Mouse (Mus musculus) lung, embryonic 14.5 days (tissue): Measurements from ENCODE around the gene Gm10720. TPM values are rescaled to one million over a fixed set of nuclear protein-coding genes. Genes with fewer than 3 reads are reported as not detected.

Experiments used
- microRNA-seq: library from miRNA; unstranded; fragments of <30 nt; microRNA quantifications from one replicate; pipeline ENCODE4, GENCODE M21; 2016; ENCODE audit warnings: borderline number of aligned reads
- polyA plus RNA-seq: library from polyadenylated mRNA; unstranded; fragments of >200 nt; fragmentation: Nextera tagmentation; extraction: Ambion mirVana; gene quantifications from 2 replicates; pipeline ENCODE4 v1.2.1, GENCODE M21; 2014

Gm10720 gene
- polyA plus RNA-seq, 1 experiment from 2014 or later = not detected

Small RNA genes lying within 50 kb of the gene (microRNA-seq; reads per million reads assigned to microRNA genes)
- not detected for gene Mir101c

Other genes starting within 250 kb of the Gm10720 start
- gene Gm10722, start 14.7 kb upstream of the Gm10720 start, polyA plus RNA-seq = not detected in 2 replicates
- gene Gm11168, start 12.3 kb upstream of the Gm10720 start, polyA plus RNA-seq = not detected in 2 replicates
- not detected in 2 replicates for gene Gm10721, start 2.5 kb upstream of the Gm10720 start, polyA plus RNA-seq
- gene Gm10719, start 1.8 kb downstream of the Gm10720 start, polyA plus RNA-seq = not detected in 2 replicates
- gene Gm10718, start 7.9 kb downstream of the Gm10720 start, polyA plus RNA-seq = 0.38 TPM in 1 of 2 replicates, not detected in the other
- 0.29 TPM in 1 of 2 replicates, not detected in the other for gene Gm10717, start 9.8 kb downstream of the Gm10720 start, polyA plus RNA-seq
- not detected in 2 replicates for gene Gm17535, start 18.9 kb downstream of the Gm10720 start, polyA plus RNA-seq
- gene Gm10715, start 21.2 kb downstream of the Gm10720 start, polyA plus RNA-seq = not detected in 2 replicates